Mouse (Mus musculus) ES-Bruce4 (cell line): ENCODE results near the gene Ing2. TPM values are rescaled to one million over a fixed set of nuclear protein-coding genes. Genes with fewer than 3 reads are reported as not detected.

Source experiments
- H3K27ac ChIP-seq: 2 replicates; pipeline ENCODE4 v1.5.1; 2012; ENCODE audit warnings: low read length, inconsistent platforms; ENCODE audit not compliant: insufficient read depth
- H3K27me3 ChIP-seq: 2 replicates; pipeline ENCODE4 v1.6.1; 2012; ENCODE audit warnings: mild to moderate bottlenecking, low read length, inconsistent platforms; ENCODE audit not compliant: control insufficient read depth, poor library complexity, insufficient read depth, severe bottlenecking
- H3K36me3 ChIP-seq: 2 replicates; pipeline ENCODE4 v1.6.1; 2012; ENCODE audit warnings: inconsistent platforms, mild to moderate bottlenecking, low read length, moderate library complexity; ENCODE audit not compliant: control insufficient read depth, poor library complexity, insufficient read depth, severe bottlenecking
- H3K4me1 ChIP-seq: one replicate; pipeline ENCODE4 v1.8.1; 2011; ENCODE audit warnings: low read length; ENCODE audit not compliant: control insufficient read depth, insufficient read depth
- H3K4me3 ChIP-seq: 2 replicates; pipeline ENCODE4 v1.5.1; 2011; ENCODE audit warnings: low read depth, mild to moderate bottlenecking, low read length
- H3K9ac ChIP-seq: 2 replicates; pipeline ENCODE4 v1.6.1; 2012; ENCODE audit warnings: low read depth, mild to moderate bottlenecking, inconsistent platforms; ENCODE audit not compliant: poor library complexity, severe bottlenecking
- H3K9me3 ChIP-seq: replicated peaks from 2 replicates; pipeline ENCODE4 v1.6.1; 2012; ENCODE audit warnings: mild to moderate bottlenecking, low read length, inconsistent platforms; ENCODE audit not compliant: control insufficient read depth, poor library complexity, insufficient read depth, severe bottlenecking
- CTCF ChIP-seq: IDR thresholded peaks from one replicate; pipeline ENCODE4 v1.8.1; 2011; ENCODE audit warnings: low read depth, low read length
- EP300 ChIP-seq: IDR thresholded peaks from 2 replicates; pipeline ENCODE4 v1.6.1; 2011; ENCODE audit warnings: low read depth, low read length; ENCODE audit not compliant: insufficient read depth
- POLR2A ChIP-seq: IDR thresholded peaks from one replicate; pipeline ENCODE4 v1.8.1; 2011; ENCODE audit warnings: low read length; ENCODE audit not compliant: insufficient read depth
- polyA plus RNA-seq: library from polyadenylated mRNA; stranded (reverse); fragments of >200 nt; gene quantifications from 2 replicates; pipeline ENCODE4 v1.2.4, GENCODE M21; 2011; ENCODE audit warnings: low read depth; ENCODE audit not compliant: missing spikeins, insufficient read depth, insufficient read length

Gene Ing2
- polyA plus RNA-seq, 1 experiment = 25.3 TPM

DNA sequence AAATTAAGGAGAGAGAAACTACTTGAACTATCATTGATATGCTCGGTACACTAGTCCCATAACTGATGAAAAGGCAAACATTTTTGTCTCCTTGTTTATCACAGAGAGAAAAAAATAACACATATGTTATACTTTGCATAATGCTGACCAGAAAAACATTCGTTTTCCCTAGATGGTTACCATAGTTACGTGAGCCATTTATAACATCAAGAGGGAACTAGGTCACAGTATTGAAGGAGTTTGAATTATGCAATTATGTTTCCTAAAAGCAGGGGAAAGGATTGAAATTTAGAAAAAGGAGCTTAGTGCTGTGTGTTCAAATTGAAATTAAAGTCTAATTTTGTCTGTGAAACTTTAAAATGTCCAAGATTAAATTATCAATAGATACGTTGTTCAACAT lies 5.0 kb upstream of the Ing2 start:
- no peak overlapping the region for H3K27ac ChIP-seq
- H3K27me3 ChIP-seq = no peaks in the 10 kb centered on the region
- no peak overlapping the region for H3K9ac ChIP-seq
- H3K4me3 ChIP-seq = no peak overlapping the region
- no peaks in the 10 kb centered on the region for H3K9me3 ChIP-seq
- H3K36me3 ChIP-seq = peaks cover 18% of the 10 kb centered on the region
- TF ChIP-seq CTCF (no peak), EP300 (no peak), POLR2A (no peak)
- H3K4me1 ChIP-seq = no peaks in the 10 kb centered on the region

DNA sequence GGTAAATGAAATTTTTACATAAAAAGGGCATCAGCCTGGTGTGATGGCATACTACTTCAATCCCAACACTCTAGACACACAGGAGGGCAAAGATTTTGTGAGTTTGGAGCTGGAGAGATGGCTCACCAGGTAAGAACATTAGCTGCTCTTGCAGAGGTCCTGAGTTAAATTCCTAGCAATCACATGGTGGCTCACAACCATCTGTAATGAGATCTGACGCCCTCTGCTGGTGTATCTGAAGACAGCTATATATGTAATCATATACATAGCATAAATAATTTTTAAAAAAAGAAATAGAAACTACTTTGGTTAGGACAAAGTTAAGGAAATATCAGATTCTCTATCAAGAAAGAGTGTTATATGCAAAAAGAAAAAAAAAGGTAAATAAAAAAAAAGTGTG lies 4.2 kb upstream of the Ing2 start:
- Histone ChIP-seq H3K4me1 (no peaks in the 10 kb centered on the region), H3K9ac (no peak overlapping the region), H3K9me3 (no peaks in the 10 kb centered on the region), H3K36me3 (peaks cover 18% of the 10 kb centered on the region), H3K27me3 (no peaks in the 10 kb centered on the region), H3K27ac (no peak overlapping the region), H3K4me3 (no peak overlapping the region)
- TF ChIP-seq EP300 (no peak), CTCF (no peak)

DNA sequence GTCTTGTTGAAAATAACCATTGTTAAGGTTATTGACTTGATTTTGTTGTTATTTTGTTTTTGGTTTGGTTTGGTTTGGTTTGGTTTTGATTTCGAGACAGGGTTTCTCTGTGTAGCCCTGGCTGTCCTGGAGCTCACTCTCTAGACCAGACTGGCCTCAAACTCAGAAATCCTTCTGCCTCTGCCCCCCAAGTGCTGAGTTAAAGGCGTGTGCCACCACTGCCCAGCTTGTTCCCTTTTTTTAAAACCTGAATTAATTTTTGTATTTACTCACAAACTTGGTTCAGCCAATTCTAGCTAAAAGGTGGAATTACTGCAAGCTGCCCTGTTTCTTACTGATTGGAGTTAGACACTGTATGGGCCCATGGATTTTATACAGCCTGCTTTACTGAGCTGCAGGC lies 1.3 kb upstream of the Ing2 start:
- peak overlapping the region; percentile 21; the same call in 1 of the 2 replicates for H3K4me3 ChIP-seq
- peak overlapping the region; percentile 97 for H3K9ac ChIP-seq
- H3K36me3 ChIP-seq = peaks cover 10% of the 10 kb centered on the region
- no peaks in the 10 kb centered on the region for H3K4me1 ChIP-seq
- no peaks in the 10 kb centered on the region for H3K9me3 ChIP-seq
- TF ChIP-seq CTCF (no peak), EP300 (no peak), POLR2A (no peak)
- no peak overlapping the region for H3K27ac ChIP-seq
- H3K27me3 ChIP-seq = no peaks in the 10 kb centered on the region

DNA sequence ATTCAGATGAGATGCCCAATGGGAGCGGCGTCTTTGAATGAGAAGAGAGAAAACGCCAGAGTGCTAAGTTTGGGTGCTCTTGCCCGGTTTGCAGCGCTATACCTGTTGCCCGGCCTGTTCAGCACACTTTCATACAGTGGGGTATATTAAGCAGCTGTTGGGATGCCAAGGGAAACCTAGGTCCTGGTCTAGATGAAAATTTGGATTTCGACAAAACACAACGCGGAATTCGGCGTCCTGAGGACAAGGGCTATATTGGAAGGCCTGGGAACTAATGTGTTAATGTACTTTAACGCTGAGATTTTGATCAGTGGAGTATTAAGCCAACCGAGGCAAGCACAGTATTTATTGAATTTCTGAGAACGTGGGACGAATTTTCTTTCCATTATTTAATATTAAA lies 868 bp upstream of the Ing2 start:
- H3K4me1 ChIP-seq = no peaks in the 10 kb centered on the region
- peak overlapping the region; percentile 98 for H3K4me3 ChIP-seq
- H3K27me3 ChIP-seq = no peaks in the 10 kb centered on the region
- H3K9ac ChIP-seq = peak overlapping the region; percentile 97
- H3K9me3 ChIP-seq = no peaks in the 10 kb centered on the region
- TF ChIP-seq CTCF (no peak), EP300 (no peak), POLR2A (no peak)
- H3K36me3 ChIP-seq = peaks cover 8% of the 10 kb centered on the region; the same call in 1 of the 2 replicates
- H3K27ac ChIP-seq = peak overlapping the region; percentile 86

DNA sequence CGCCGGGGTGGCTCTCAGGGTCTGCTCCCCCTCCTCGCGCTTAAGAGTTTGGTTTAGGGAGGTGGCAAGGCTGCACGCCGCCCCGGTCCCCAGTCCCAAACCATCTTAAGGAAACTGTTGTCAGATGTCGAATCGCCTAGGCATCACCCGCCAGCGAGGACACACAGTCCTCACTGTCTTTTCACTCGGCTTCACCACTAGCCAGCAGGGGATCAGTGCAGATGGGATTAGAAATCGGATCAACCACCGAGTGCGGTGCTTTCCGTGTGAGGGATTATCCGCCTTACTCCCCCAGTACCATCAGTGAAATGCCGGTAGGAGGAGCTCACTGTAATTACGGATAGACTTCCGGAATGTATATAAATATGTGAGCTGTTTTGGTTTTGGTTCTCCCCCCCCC lies 430 bp upstream of the Ing2 start:
- no peaks in the 10 kb centered on the region for H3K9me3 ChIP-seq
- H3K4me3 ChIP-seq = peak overlapping the region; percentile 98
- no peaks in the 10 kb centered on the region for H3K4me1 ChIP-seq
- H3K27ac ChIP-seq = peak overlapping the region; percentile 86
- no peaks in the 10 kb centered on the region for H3K27me3 ChIP-seq
- TF ChIP-seq EP300 (no peak), CTCF (no peak), POLR2A (no peak)
- H3K36me3 ChIP-seq = peaks cover 7% of the 10 kb centered on the region; the same call in 1 of the 2 replicates
- peak overlapping the region; percentile 97 for H3K9ac ChIP-seq

DNA sequence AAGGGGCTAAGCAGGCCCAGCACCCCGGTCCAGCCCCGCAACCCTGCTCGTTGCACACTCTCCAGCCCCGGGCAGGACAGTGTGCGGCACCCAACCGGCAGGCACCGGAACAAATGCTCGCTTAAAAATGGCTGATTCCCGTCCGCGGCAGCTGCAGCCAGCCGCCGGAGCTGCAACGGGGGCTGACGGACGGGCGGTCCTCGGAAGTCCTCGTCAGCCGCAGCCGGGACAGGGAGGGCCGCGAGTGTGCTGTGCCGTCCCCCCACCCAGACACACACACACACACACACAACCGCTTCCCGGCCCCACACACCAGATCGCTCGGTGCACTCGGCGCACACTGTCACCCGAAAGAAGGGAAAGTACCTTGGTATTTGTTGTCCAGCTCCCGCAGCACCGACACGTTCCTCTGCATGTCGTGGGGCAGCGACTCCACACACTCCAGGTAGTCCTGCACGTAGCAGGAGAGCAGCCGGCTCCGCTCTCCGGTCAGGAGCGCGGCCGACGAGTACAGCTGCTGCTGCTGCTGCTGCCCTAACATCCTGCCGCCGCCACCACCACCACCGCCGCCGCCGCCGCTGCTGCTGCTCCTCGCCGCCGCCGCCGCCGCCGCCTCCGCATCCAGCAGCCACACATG lies 1.1 kb downstream of the Ing2 start:
- TF ChIP-seq CTCF (no peak), EP300 (no peak), POLR2A (no peak)
- Histone ChIP-seq H3K36me3 (peaks cover 5% of the 10 kb centered on the region; the same call in 1 of the 2 replicates), H3K4me3 (peak overlapping the region; percentile 87), H3K4me1 (no peaks in the 10 kb centered on the region), H3K27ac (no peak overlapping the region), H3K9ac (peak overlapping the region; percentile 97), H3K9me3 (no peaks in the 10 kb centered on the region), H3K27me3 (no peaks in the 10 kb centered on the region)
